Mouse (Mus musculus): ENCODE measurements around the gene E2f4. TPM values are rescaled to one million over a fixed set of nuclear protein-coding genes. Genes with fewer than 3 reads are reported as not detected.

Gene E2f4
- polyA plus RNA-seq, 1 experiment from 2014 or later: 76.2 TPM

DNA sequence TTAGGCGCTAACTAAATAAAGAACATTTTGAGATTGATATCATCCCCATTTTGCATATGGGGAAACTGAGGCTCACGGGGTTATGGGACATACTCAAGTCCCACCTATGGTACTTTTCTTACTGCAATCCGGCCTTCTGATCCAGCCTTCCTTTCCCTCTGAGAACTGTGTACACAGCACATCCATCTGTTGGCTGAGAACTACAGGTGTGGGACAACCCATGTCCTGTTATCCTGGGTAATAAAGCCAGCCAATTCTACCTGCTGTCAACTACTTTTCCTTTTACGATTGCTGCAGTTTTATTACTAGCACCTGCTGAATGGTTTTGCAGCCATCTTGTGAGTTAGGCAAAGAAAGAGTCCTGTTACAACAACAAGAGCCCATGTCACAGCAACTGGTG is 57.1 kb downstream of the E2f4 start:
- Histone ChIP-seq H3K9ac (ENCODE audit: low read length) (no peak overlapping the region), H3K4me1 (replicated peaks; ENCODE audit: control insufficient read depth, insufficient read depth, low read length) (peaks cover 3% of the 10 kb centered on the region; the same call in 1 of the 2 replicates), H3K36me3 (ENCODE audit: control insufficient read depth, insufficient read depth, low read length) (no peaks in the 10 kb centered on the region; the same call in 1 of the 2 replicates), H3K4me3 (ENCODE audit: low read length) (no peak overlapping the region), H3K4me2 (ENCODE audit: low read depth, low read length) (no peak overlapping the region), H3K27ac (ENCODE audit: low read length) (no peak overlapping the region), H3K27me3 (ENCODE audit: control insufficient read depth, insufficient read depth, low read depth, low read length) (no peaks in the 10 kb centered on the region; the same call in 1 of the 2 replicates), H3K9me3 (ENCODE audit: control insufficient read depth, low read length) (no peaks in the 10 kb centered on the region)
- ATAC-seq (ENCODE audit: low read depth): no peak
- 90% methylated on average over 4 of the region's 4 CpGs for WGBS

MicroRNAs encoded within 50 kb of the gene (microRNA counts, 519-probe panel; counts per million panel counts)
- 2,673 counts per million, percentile 49 among the panel's probes with 10 or more counts for microRNA mmu-miR-328

Small RNAs within 50 kb of the gene (microRNA-seq; reads per million reads assigned to microRNA genes)
- gene Gm27320 (not detected), gene Mir328 (206 reads per million, percentile 58 among the genes with 10 or more reads in this experiment)

Other genes starting within 250 kb of the E2f4 start
- not detected in 2 replicates for gene Ces3a, start 249.1 kb upstream of the E2f4 start, polyA plus RNA-seq (2015; fragmentation: Nextera tagmentation; extraction: Ambion mirVana)
- gene Ces3b, start 213.9 kb upstream of the E2f4 start, polyA plus RNA-seq (2015; fragmentation: Nextera tagmentation; extraction: Ambion mirVana): not detected in 2 replicates
- not detected in 2 replicates for gene Ces4a, start 165.9 kb upstream of the E2f4 start, polyA plus RNA-seq (2015; fragmentation: Nextera tagmentation; extraction: Ambion mirVana)
- 51.4 and 55.5 TPM in 2 replicates for gene Cbfb, start 127.0 kb upstream of the E2f4 start, polyA plus RNA-seq (2015; fragmentation: Nextera tagmentation; extraction: Ambion mirVana)
- 48.8 and 52.9 TPM in 2 replicates for gene D230025D16Rik, start 72.5 kb upstream of the E2f4 start, polyA plus RNA-seq (2015; fragmentation: Nextera tagmentation; extraction: Ambion mirVana)
- gene B3gnt9, start 42.5 kb upstream of the E2f4 start, polyA plus RNA-seq (2015; fragmentation: Nextera tagmentation; extraction: Ambion mirVana): 22.3 and 24.7 TPM in 2 replicates
- gene Tradd, start 33.1 kb upstream of the E2f4 start, polyA plus RNA-seq (2015; fragmentation: Nextera tagmentation; extraction: Ambion mirVana): 31.5 and 34.2 TPM in 2 replicates
- gene Fbxl8, start 33.0 kb upstream of the E2f4 start, polyA plus RNA-seq (2015; fragmentation: Nextera tagmentation; extraction: Ambion mirVana): 4.9 and 6.6 TPM in 2 replicates
- gene Hsf4, start 27.9 kb upstream of the E2f4 start, polyA plus RNA-seq (2015; fragmentation: Nextera tagmentation; extraction: Ambion mirVana): 0.39 and 0.65 TPM in 2 replicates
- gene Nol3, start 21.5 kb upstream of the E2f4 start, polyA plus RNA-seq (2015; fragmentation: Nextera tagmentation; extraction: Ambion mirVana): 2.0 and 2.1 TPM in 2 replicates
- 8.3 and 9.5 TPM in 2 replicates for gene 4931428F04Rik, start 7.8 kb upstream of the E2f4 start, polyA plus RNA-seq (2015; fragmentation: Nextera tagmentation; extraction: Ambion mirVana)
- gene Exoc3l, start 1.6 kb upstream of the E2f4 start, polyA plus RNA-seq (2015; fragmentation: Nextera tagmentation; extraction: Ambion mirVana): 34.4 and 35.5 TPM in 2 replicates
- 14.8 and 15.6 TPM in 2 replicates for gene Elmo3, start 7.9 kb downstream of the E2f4 start, polyA plus RNA-seq (2015; fragmentation: Nextera tagmentation; extraction: Ambion mirVana)
- gene Lrrc29, start 28.6 kb downstream of the E2f4 start, polyA plus RNA-seq (2015; fragmentation: Nextera tagmentation; extraction: Ambion mirVana): 2.1 and 2.6 TPM in 2 replicates
- 115 and 125 TPM in 2 replicates for gene Tmem208, start 28.7 kb downstream of the E2f4 start, polyA plus RNA-seq (2015; fragmentation: Nextera tagmentation; extraction: Ambion mirVana)
- 12.7 and 15.8 TPM in 2 replicates for gene Fhod1, start 50.3 kb downstream of the E2f4 start, polyA plus RNA-seq (2015; fragmentation: Nextera tagmentation; extraction: Ambion mirVana)
- 5.5 and 6.3 TPM in 2 replicates for gene Slc9a5, start 51.2 kb downstream of the E2f4 start, polyA plus RNA-seq (2015; fragmentation: Nextera tagmentation; extraction: Ambion mirVana)
- 1.1 and 1.5 TPM in 2 replicates for gene Plekhg4, start 75.6 kb downstream of the E2f4 start, polyA plus RNA-seq (2015; fragmentation: Nextera tagmentation; extraction: Ambion mirVana)
- gene Kctd19, start 115.8 kb downstream of the E2f4 start, polyA plus RNA-seq (2015; fragmentation: Nextera tagmentation; extraction: Ambion mirVana): 0.13 and 0.36 TPM in 2 replicates
- gene Lrrc36, start 115.9 kb downstream of the E2f4 start, polyA plus RNA-seq (2015; fragmentation: Nextera tagmentation; extraction: Ambion mirVana): 1.5 and 1.6 TPM in 2 replicates
- gene Tppp3, start 173.9 kb downstream of the E2f4 start, polyA plus RNA-seq (2015; fragmentation: Nextera tagmentation; extraction: Ambion mirVana): 83.3 and 110 TPM in 2 replicates
- gene Zdhhc1, start 199.2 kb downstream of the E2f4 start, polyA plus RNA-seq (2015; fragmentation: Nextera tagmentation; extraction: Ambion mirVana): 48.3 and 48.4 TPM in 2 replicates
- gene Hsd11b2, start 221.1 kb downstream of the E2f4 start, polyA plus RNA-seq (2015; fragmentation: Nextera tagmentation; extraction: Ambion mirVana): 1.6 and 2.2 TPM in 2 replicates